Mouse (Mus musculus): ENCODE measurements around the gene Filip1.

DNA sequence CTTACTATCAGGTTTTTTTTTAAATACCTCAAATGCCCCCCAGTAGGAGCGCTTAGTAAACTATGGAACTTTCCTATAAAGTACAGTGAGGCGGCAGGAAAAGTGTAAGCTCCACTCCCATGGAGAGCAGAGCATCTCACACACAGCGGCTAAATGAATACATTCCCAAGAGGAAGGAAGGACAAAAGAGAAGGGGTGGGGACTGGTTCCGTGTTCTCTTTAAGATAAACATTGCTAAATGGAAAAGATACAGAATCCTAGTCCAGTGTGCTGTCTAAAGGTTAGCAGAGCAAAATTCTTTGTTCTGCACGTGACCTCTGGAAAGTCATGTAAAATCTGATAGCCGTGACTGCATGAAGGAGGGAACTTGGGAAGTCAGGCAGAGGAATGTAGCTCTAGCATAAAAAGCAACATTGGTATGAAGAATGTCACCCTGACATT, 13.9 kb upstream of the Filip1 start:
- TF ChIP-seq CTCF (IDR thresholded peaks at IDR 0.05; ENCODE audit: extremely low read depth, insufficient read depth, insufficient read length, insufficient replicate concordance) (no peak), POLR2A (IDR thresholded peaks at IDR 0.05; ENCODE audit: low read depth, low read length) (no peak)

Measured in spleen, adult 2 months (tissue).